10 mouse cellular contexts compared by ENCODE assay signal in the genomic region with DNA sequence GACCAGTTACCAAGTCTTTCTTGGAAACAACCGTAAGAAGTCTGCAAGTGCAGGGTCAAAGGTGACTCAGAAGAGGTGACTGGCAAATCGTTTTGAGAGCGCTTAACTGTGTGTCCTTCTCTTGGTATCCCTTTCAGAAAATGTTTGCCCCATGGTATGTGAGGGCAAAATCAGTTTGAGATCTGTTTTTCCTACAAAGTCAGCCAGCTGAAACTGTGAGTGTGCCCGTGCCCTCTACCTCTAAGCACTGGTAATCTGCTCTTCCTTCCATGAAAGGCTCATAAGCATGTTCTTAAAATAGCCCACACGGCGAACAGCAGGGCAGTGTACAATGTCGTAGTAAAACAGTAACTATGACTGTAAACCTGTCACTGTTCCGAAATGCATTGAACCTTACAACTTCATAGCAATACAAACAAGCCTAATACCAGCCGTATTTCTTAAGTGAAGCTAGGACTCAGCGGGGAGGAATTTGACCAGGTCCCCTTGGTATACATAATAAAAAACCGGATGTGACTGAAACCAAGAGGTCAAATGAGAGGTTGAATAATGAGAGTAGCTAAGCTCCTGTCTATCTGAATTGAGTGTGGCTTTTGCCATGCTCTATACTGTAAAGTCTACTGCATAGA. TPM values are rescaled to one million over a fixed set of nuclear protein-coding genes. Genes with fewer than 3 reads are reported as not detected.
DNase-seq lines count a peak whose midpoint lies in the region; ATAC-seq and TF ChIP-seq lines count a peak whose summit lies in the region.
"Had no signal": no experiment of that assay in that cellular context is flagged by ENCODE, and none has a peak within 500 bp of the region (broad histone marks: within the 10 kb centered on the region; RNA-seq: fewer than 3 reads in every experiment).

No protein-coding gene starts in this region.

- H3K27me3 ChIP-seq in heart, embryonic 14.5 days (ENCODE audit: control insufficient read depth, insufficient read depth, low read length) = no peaks in the 10 kb centered on the region
- no peaks in the 10 kb centered on the region for H3K27me3 ChIP-seq in kidney, embryonic 14.5 days (ENCODE audit: control insufficient read depth, insufficient read depth, low read length)
- H3K27me3 ChIP-seq in liver, postnatal 0 days (ENCODE audit: insufficient read depth, low read length) = no peaks in the 10 kb centered on the region
- H3K27me3 ChIP-seq in midbrain, postnatal 0 days (ENCODE audit: insufficient read depth, low read length) = no peaks in the 10 kb centered on the region
- H3K27me3 ChIP-seq: lung, embryonic 15.5 days had no signal

- no peaks in the 10 kb centered on the region for H3K36me3 ChIP-seq in heart, embryonic 14.5 days (ENCODE audit: control insufficient read depth, insufficient read depth, low read length)
- no peaks in the 10 kb centered on the region for H3K36me3 ChIP-seq in kidney, embryonic 14.5 days (ENCODE audit: control insufficient read depth, insufficient read depth, low read length)
- no peaks in the 10 kb centered on the region for H3K36me3 ChIP-seq in liver, postnatal 0 days (replicated peaks; ENCODE audit: insufficient read depth, low read length)
- no peaks in the 10 kb centered on the region for H3K36me3 ChIP-seq in midbrain, postnatal 0 days (ENCODE audit: insufficient read depth, low read length)
- H3K36me3 ChIP-seq: lung, embryonic 15.5 days had no signal

- peaks cover 9% of the 10 kb centered on the region in 2 experiments for H3K4me1 ChIP-seq in heart, embryonic 14.5 days (ENCODE audit: control insufficient read depth in 2 of 2, insufficient read depth in 2 of 2, low read length in 2 of 2)
- peaks cover 33% of the 10 kb centered on the region for H3K4me1 ChIP-seq in kidney, embryonic 14.5 days (ENCODE audit: control insufficient read depth, insufficient read depth, low read length)
- H3K4me1 ChIP-seq in liver, postnatal 0 days (ENCODE audit: insufficient read depth) = peaks cover 3% of the 10 kb centered on the region; the same call in 1 of the 2 replicates
- no peaks in the 10 kb centered on the region for H3K4me1 ChIP-seq in midbrain, postnatal 0 days (ENCODE audit: insufficient read depth, low read length)

- no peak for TF ChIP-seq EP300 in liver, postnatal 0 days (IDR thresholded peaks at IDR 0.05; ENCODE audit: low read depth)

- H3K4me3 ChIP-seq in heart, embryonic 14.5 days (ENCODE audit: control insufficient read depth in 1 of 2, insufficient read depth in 1 of 2, low read depth in 1 of 2, low read length in 2 of 2) = no peak overlapping the region
- no peak overlapping the region for H3K4me3 ChIP-seq in kidney, embryonic 14.5 days (ENCODE audit: low read length)
- H3K4me3 ChIP-seq in liver, postnatal 0 days (ENCODE audit: low read depth, low read length) = no peak overlapping the region
- H3K4me3 ChIP-seq in midbrain, postnatal 0 days (ENCODE audit: low read depth, low read length) = no peak overlapping the region
- H3K4me3 ChIP-seq: lung, embryonic 15.5 days had no signal

- no peak for TF ChIP-seq CTCF in liver, postnatal 0 days (IDR thresholded peaks at IDR 0.05; ENCODE audit: low read depth)
- no peak for TF ChIP-seq CTCF in midbrain, postnatal 0 days (IDR thresholded peaks at IDR 0.05)

- WGBS in heart, embryonic 14.5 days = 47% methylated on average over 11 of the region's 11 CpGs
- WGBS in kidney, embryonic 14.5 days = 3% methylated on average over 11 of the region's 11 CpGs
- WGBS in liver, postnatal 0 days (ENCODE audit: insufficient replicate concordance) = 36% methylated on average over 11 of the region's 11 CpGs
- WGBS in midbrain, postnatal 0 days = 79% methylated on average over 11 of the region's 11 CpGs

- peak overlapping the region; percentile 60 to 78; a peak in 2 of 4 replicates for H3K27ac ChIP-seq in heart, embryonic 14.5 days (replicated peaks in 1 of 2; ENCODE audit: control insufficient read depth in 1 of 2, insufficient read depth in 1 of 2, low read depth in 2 of 2, low read length in 2 of 2)
- peak overlapping the region; percentile 56 for H3K27ac ChIP-seq in kidney, embryonic 14.5 days (ENCODE audit: low read depth, low read length)
- no peak overlapping the region for H3K27ac ChIP-seq in liver, postnatal 0 days (ENCODE audit: low read depth)
- no peak overlapping the region for H3K27ac ChIP-seq in midbrain, postnatal 0 days (ENCODE audit: low read depth, low read length)
- H3K27ac ChIP-seq: lung, embryonic 15.5 days had no signal

- ATAC-seq in heart, embryonic 14.5 days (ENCODE audit: insufficient number of reproducible peaks, insufficient read depth, low FRiP score, low read depth) = no peak
- peak; percentile 86 for ATAC-seq in kidney, embryonic 14.5 days (ENCODE audit: low FRiP score, low TSS enrichment)
- 0 out of 2 replicates have a peak, but pooled peaks have one; percentile 15 for ATAC-seq in liver, postnatal 0 days
- no peak for ATAC-seq in midbrain, postnatal 0 days (ENCODE audit: low FRiP score)
- ATAC-seq in erythroid progenitor cell, adult 5-6 weeks (replicated peaks; ENCODE audit: low FRiP score, poor library complexity, severe bottlenecking) = no peak

- DNase-seq in heart, adult 11 months = no peak
- DNase-seq in R1 (ENCODE audit: low read depth, low spot score) = peak; percentile 92
- DNase-seq in liver, postnatal 0 days = no peak
- DNase-seq in midbrain, postnatal 0 days (ENCODE audit: low spot score) = no peak
- DNase-seq in right cerebral cortex, postnatal 4 days = no peak
- DNase-seq: gastrocnemius, postnatal 14 days had no signal

- no peak overlapping the region for H3K9ac ChIP-seq in heart, embryonic 14.5 days (ENCODE audit: low read length)
- H3K9ac ChIP-seq in kidney, embryonic 14.5 days (ENCODE audit: low read depth, low read length) = no peak overlapping the region
- H3K9ac ChIP-seq in liver, postnatal 0 days (replicated peaks) = no peak overlapping the region
- no peak overlapping the region for H3K9ac ChIP-seq in midbrain, postnatal 0 days (replicated peaks; ENCODE audit: low read length, poor library complexity, severe bottlenecking)
- H3K9ac ChIP-seq: lung, embryonic 15.5 days had no signal

- H3K4me2 ChIP-seq in heart, embryonic 14.5 days (ENCODE audit: low read length) = peak overlapping the region; percentile 34; the same call in 1 of the 2 replicates
- no peak overlapping the region for H3K4me2 ChIP-seq in kidney, embryonic 14.5 days (replicated peaks; ENCODE audit: low read depth, low read length)
- H3K4me2 ChIP-seq in liver, postnatal 0 days (ENCODE audit: low read depth, low read length) = 0 out of 2 replicates have a peak overlapping the region, but pooled peaks have one; percentile 28
- no peak overlapping the region for H3K4me2 ChIP-seq in midbrain, postnatal 0 days (ENCODE audit: low read depth, low read length, poor library complexity, severe bottlenecking)
- H3K4me2 ChIP-seq: lung, embryonic 15.5 days had no signal

- no peaks in the 10 kb centered on the region for H3K9me3 ChIP-seq in heart, embryonic 14.5 days (ENCODE audit: control insufficient read depth, low read length)
- H3K9me3 ChIP-seq in kidney, embryonic 14.5 days (ENCODE audit: control insufficient read depth, low read length) = no peaks in the 10 kb centered on the region
- H3K9me3 ChIP-seq in liver, postnatal 0 days (ENCODE audit: low read length) = no peaks in the 10 kb centered on the region
- no peaks in the 10 kb centered on the region for H3K9me3 ChIP-seq in midbrain, postnatal 0 days (ENCODE audit: low read length)
- H3K9me3 ChIP-seq: lung, embryonic 15.5 days had no signal

RNA-seq across cellular contexts. Expression of a gene that starts 14.2 kb away (rescaled TPM):
- 67.4 and 75.3 TPM in 2 replicates for polyA plus RNA-seq in heart, embryonic 14.5 days (2014; fragmentation: Nextera tagmentation; extraction: Ambion mirVana)
- polyA plus RNA-seq in kidney, embryonic 14.5 days (2014; fragmentation: Nextera tagmentation; extraction: Ambion mirVana) = 117 and 125 TPM in 2 replicates
- polyA plus RNA-seq in liver, postnatal 0 days (2015; fragmentation: Nextera tagmentation; extraction: Ambion mirVana) = 25.1 and 26.5 TPM in 2 replicates
- 30.5 and 30.7 TPM in 2 replicates for total RNA-seq in midbrain, postnatal 0 days (2014; rRNA removed)
- polyA plus RNA-seq in midbrain, postnatal 0 days (2015; fragmentation: Nextera tagmentation; extraction: Ambion mirVana) = 26.7 and 30.8 TPM in 2 replicates
- 2.9 and 9.0 TPM in 2 replicates for total RNA-seq in erythroid progenitor cell, adult 5-6 weeks (2015; ENCODE audit: low replicate concordance)
- 5.3 and 23.5 TPM in 2 replicates for total RNA-seq in erythroid progenitor cell, adult 5-6 weeks (2017; ENCODE audit: low replicate concordance)

Comparison
In these comparisons a context has a peak if more than half of its experiments do, and no peak if none do; other contexts are left out.
1. ATAC-seq: peak in kidney, embryonic 14.5 days (single experiment) and liver, postnatal 0 days (single experiment); none in heart, embryonic 14.5 days (single experiment), midbrain, postnatal 0 days (single experiment) and erythroid progenitor cell, adult 5-6 weeks (single experiment).
2. H3K27ac ChIP-seq: peak in heart, embryonic 14.5 days (2 of 2) and kidney, embryonic 14.5 days (single experiment); none in liver, postnatal 0 days (single experiment) and midbrain, postnatal 0 days (single experiment).
3. H3K4me2 ChIP-seq: peak in heart, embryonic 14.5 days (single experiment) and liver, postnatal 0 days (single experiment); none in kidney, embryonic 14.5 days (single experiment) and midbrain, postnatal 0 days (single experiment).